Mouse (Mus musculus): Measurements from ENCODE around the gene Taldo1.

DNA sequence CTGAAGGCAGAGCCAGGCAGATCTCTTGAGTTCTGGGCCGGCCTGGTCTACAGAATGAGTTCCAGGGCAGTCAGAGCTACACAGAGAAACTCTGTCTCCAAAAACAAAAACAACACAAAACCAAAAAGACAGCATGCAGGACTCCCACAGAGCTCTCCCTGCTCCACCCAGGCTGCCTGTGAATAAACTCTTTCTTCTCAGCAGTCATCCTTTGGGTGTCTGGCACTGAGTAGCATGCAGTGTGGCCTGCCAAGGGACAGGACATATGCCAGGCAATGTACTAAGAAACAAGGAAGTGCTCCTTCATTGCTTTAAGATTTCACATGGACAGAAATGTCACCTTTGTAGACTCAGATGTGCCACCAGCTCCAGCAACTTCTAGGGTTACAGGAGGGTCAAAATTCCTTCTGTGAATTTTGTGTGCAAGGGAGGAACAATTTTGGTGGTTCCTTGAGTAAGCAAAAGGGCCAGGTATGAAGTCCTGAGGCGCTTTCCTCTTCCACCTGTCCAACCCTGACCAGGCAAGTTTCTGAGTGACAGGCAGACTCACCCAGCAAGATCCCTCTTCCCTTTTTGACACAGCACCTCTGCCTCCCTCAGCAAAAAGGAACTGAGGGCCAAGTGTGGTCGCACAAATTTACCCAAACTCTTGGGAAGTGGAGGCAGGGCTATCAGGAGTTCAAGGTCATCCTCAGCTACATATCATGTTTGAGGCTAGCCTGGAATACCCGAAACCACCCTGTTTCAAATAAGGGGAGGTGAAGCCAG lies 10.7 kb upstream of the Taldo1 start:
- TF ChIP-seq MYOG (IDR thresholded peaks at IDR 0.05; ENCODE audit: control insufficient read depth, extremely low read depth, insufficient read length): no peak
- TF ChIP-seq CTCF (IDR thresholded peaks at IDR 0.05; ENCODE audit: control insufficient read depth, insufficient read depth, insufficient read length): no peak
- TF ChIP-seq MAX (IDR thresholded peaks at IDR 0.05): no peak
